Mouse (Mus musculus): ENCODE data around the gene Mettl24.

Gene Mettl24

GRCm38 (mm10) chr10:40684326-40684725 is 1.2 kb downstream of the Mettl24 start:
- DNase-seq (ENCODE audit: low spot score) = no peak

GRCm38 (mm10) chr10:40685641-40686040 is 2.6 kb downstream of the Mettl24 start:
- DNase-seq (ENCODE audit: low spot score) = no peak

- DNase-seq (ENCODE audit: low spot score) = no peak
These were observed 3.9 kb downstream of the Mettl24 start for GRCm38 (mm10) chr10:40686976-40687375.

GRCm38 (mm10) chr10:40687407-40687806 is 4.3 kb downstream of the Mettl24 start:
- DNase-seq (ENCODE audit: low spot score) = no peak

- DNase-seq (ENCODE audit: low spot score) = peak; percentile 76
These were observed 5.2 kb downstream of the Mettl24 start for GRCm38 (mm10) chr10:40688266-40688665.

- DNase-seq (ENCODE audit: low spot score) = no peak
These were observed 5.8 kb downstream of the Mettl24 start for GRCm38 (mm10) chr10:40688873-40689272.

GRCm38 (mm10) chr10:40698652-40699051 is 15.6 kb downstream of the Mettl24 start:
- DNase-seq (ENCODE audit: low spot score) = no peak

GRCm38 (mm10) chr10:40711127-40711526 is 28.0 kb downstream of the Mettl24 start:
- DNase-seq (ENCODE audit: low spot score) = no peak

- DNase-seq (ENCODE audit: low spot score) = no peak
These were observed 30.0 kb downstream of the Mettl24 start for GRCm38 (mm10) chr10:40713018-40713608.

GRCm38 (mm10) chr10:40713829-40714228 is 30.7 kb downstream of the Mettl24 start:
- no peak for DNase-seq (ENCODE audit: low spot score)

- no peak for DNase-seq (ENCODE audit: low spot score)
These were observed 32.1 kb downstream of the Mettl24 start for GRCm38 (mm10) chr10:40715151-40715550.

- DNase-seq (ENCODE audit: low spot score) = no peak
These were observed 33.2 kb downstream of the Mettl24 start for GRCm38 (mm10) chr10:40716296-40716695.

GRCm38 (mm10) chr10:40716713-40717112 is 33.6 kb downstream of the Mettl24 start:
- peak; percentile 43 for DNase-seq (ENCODE audit: low spot score)

- DNase-seq (ENCODE audit: low spot score) = no peak
These were observed 35.3 kb downstream of the Mettl24 start for GRCm38 (mm10) chr10:40718362-40718761.

- DNase-seq (ENCODE audit: low spot score) = no peak
These were observed 36.0 kb downstream of the Mettl24 start for GRCm38 (mm10) chr10:40719062-40719461.

GRCm38 (mm10) chr10:40720883-40721282 is 37.8 kb downstream of the Mettl24 start:
- DNase-seq (ENCODE audit: low spot score) = no peak

GRCm38 (mm10) chr10:40724342-40724741 is 41.3 kb downstream of the Mettl24 start:
- no peak for DNase-seq (ENCODE audit: low spot score)

- no peak for DNase-seq (ENCODE audit: low spot score)
These were observed 42.0 kb downstream of the Mettl24 start for GRCm38 (mm10) chr10:40725066-40725465.

- no peak for DNase-seq (ENCODE audit: low spot score)
These were observed 42.4 kb downstream of the Mettl24 start for GRCm38 (mm10) chr10:40725471-40725870.

- DNase-seq (ENCODE audit: low spot score) = no peak
These were observed 43.3 kb downstream of the Mettl24 start for GRCm38 (mm10) chr10:40726288-40726902.

GRCm38 (mm10) chr10:40726989-40727388 is 43.9 kb downstream of the Mettl24 start:
- DNase-seq (ENCODE audit: low spot score) = no peak

GRCm38 (mm10) chr10:40730200-40730599 is 47.1 kb downstream of the Mettl24 start:
- no peak for DNase-seq (ENCODE audit: low spot score)

GRCm38 (mm10) chr10:40733291-40733690 is 50.2 kb downstream of the Mettl24 start:
- no peak for DNase-seq (ENCODE audit: low spot score)

GRCm38 (mm10) chr10:40736172-40736571 is 53.1 kb downstream of the Mettl24 start:
- no peak for DNase-seq (ENCODE audit: low spot score)
